Mouse (Mus musculus) granulocyte monocyte progenitor cell, adult 5-6 weeks (primary cell): ENCODE measurements at regions not wholly inside any gene's neighbourhood (a gene's known extent, or its start where the extent isn't known, plus 50 kb on each side); places are given as distances from the start of the nearest gene placed in this dataset.

ENCODE experiments used
- ATAC-seq: replicated peaks from 2 replicates; pipeline ENCODE4 v1.8.0; 2016; ENCODE audit warnings: mild to moderate bottlenecking, moderate TSS enrichment, inconsistent platforms; ENCODE audit not compliant: poor library complexity, severe bottlenecking

- ATAC-seq = no peak
Observed at GRCm38 (mm10) chr11:71409211-71409765, 178.8 kb upstream of the Nlrp1b start.

- ATAC-seq = no peak
Observed at GRCm38 (mm10) chr11:71410582-71410981, 180.0 kb upstream of the Nlrp1b start.

GRCm38 (mm10) chr11:71411958-71412357 is 181.4 kb upstream of the Nlrp1b start:
- no peak for ATAC-seq

GRCm38 (mm10) chr11:71414403-71415140 is 184.0 kb upstream of the Nlrp1b start:
- no peak for ATAC-seq

- no peak for ATAC-seq
Observed at GRCm38 (mm10) chr11:71415451-71415850, 184.9 kb upstream of the Nlrp1b start.

- no peak for ATAC-seq
Observed at GRCm38 (mm10) chr11:71422291-71422840, 191.8 kb upstream of the Nlrp1b start.

GRCm38 (mm10) chr11:71423242-71423641 is 192.7 kb upstream of the Nlrp1b start:
- ATAC-seq = no peak

GRCm38 (mm10) chr11:71424879-71425278 is 194.3 kb upstream of the Nlrp1b start:
- ATAC-seq = no peak

- ATAC-seq = no peak
Observed at GRCm38 (mm10) chr11:71429739-71430138, 199.2 kb upstream of the Nlrp1b start.

- no peak for ATAC-seq
Observed at GRCm38 (mm10) chr11:71434241-71434640, 203.7 kb upstream of the Nlrp1b start.

GRCm38 (mm10) chr11:71434886-71435285 is 204.4 kb upstream of the Nlrp1b start:
- no peak for ATAC-seq

GRCm38 (mm10) chr11:71435745-71436144 is 205.2 kb upstream of the Nlrp1b start:
- ATAC-seq = no peak

GRCm38 (mm10) chr11:71436335-71436734 is 205.8 kb upstream of the Nlrp1b start:
- ATAC-seq = no peak

- ATAC-seq = no peak
Observed at GRCm38 (mm10) chr11:71436801-71437200, 206.3 kb upstream of the Nlrp1b start.

GRCm38 (mm10) chr11:71439871-71440270 is 209.3 kb upstream of the Nlrp1b start:
- ATAC-seq = no peak

- no peak for ATAC-seq
Observed at GRCm38 (mm10) chr11:71440392-71440791, 209.9 kb upstream of the Nlrp1b start.

GRCm38 (mm10) chr11:71444056-71444455 is 213.5 kb upstream of the Nlrp1b start:
- no peak for ATAC-seq

GRCm38 (mm10) chr11:71446641-71447040 is 216.1 kb upstream of the Nlrp1b start:
- no peak for ATAC-seq

- ATAC-seq = no peak
Observed at GRCm38 (mm10) chr11:71447841-71448745, 217.6 kb upstream of the Nlrp1b start.

- no peak for ATAC-seq
Observed at GRCm38 (mm10) chr11:71480094-71480493, 249.6 kb upstream of the Nlrp1b start.

- ATAC-seq = no peak
Observed at GRCm38 (mm10) chr11:71497863-71498262, 251.9 kb upstream of the Wscd1 start.
